Mouse (Mus musculus): ENCODE data around the gene Mfn1. TPM values are rescaled to one million over a fixed set of nuclear protein-coding genes. Genes with fewer than 3 reads are reported as not detected.
A peak's percentile ranks its signal among the peaks of the same experiment; 100 is the strongest.

Gene Mfn1
- polyA plus RNA-seq, 1 experiment from 2014 or later = 33.4 TPM

DNA sequence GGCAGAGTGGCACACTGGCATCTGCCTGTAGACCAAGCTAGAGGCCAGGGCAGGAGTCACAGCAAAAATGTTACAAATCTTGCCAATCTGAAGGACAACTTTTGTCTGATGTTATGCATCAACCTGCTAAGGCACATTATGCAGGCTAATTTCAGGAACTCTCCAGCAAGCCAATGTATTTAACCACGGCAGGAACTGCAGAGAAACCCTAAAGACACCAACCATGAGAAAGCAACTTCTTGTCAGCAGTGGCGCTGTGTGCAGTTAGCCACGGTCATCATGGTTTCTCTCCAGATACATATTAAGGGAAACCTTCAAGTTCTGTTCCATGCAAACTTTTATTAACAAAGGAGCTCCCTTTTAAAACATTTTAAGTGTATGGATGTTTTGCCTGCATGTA, 52.6 kb downstream of the Mfn1 start:
- H3K4me1 ChIP-seq = no peaks in the 10 kb centered on the region
- H3K27me3 ChIP-seq (replicated peaks) = no peaks in the 10 kb centered on the region
- H3K4me2 ChIP-seq = no peak overlapping the region
- no peaks in the 10 kb centered on the region for H3K9me3 ChIP-seq (replicated peaks)
- no peak overlapping the region for H3K9ac ChIP-seq
- no peak overlapping the region for H3K4me3 ChIP-seq
- peaks cover 71% of the 10 kb centered on the region for H3K36me3 ChIP-seq
- H3K27ac ChIP-seq = no peak overlapping the region
- 57% methylated on average over 3 of the region's 3 CpGs for WGBS (ENCODE audit: insufficient replicate concordance)
- no peak for ATAC-seq

DNA sequence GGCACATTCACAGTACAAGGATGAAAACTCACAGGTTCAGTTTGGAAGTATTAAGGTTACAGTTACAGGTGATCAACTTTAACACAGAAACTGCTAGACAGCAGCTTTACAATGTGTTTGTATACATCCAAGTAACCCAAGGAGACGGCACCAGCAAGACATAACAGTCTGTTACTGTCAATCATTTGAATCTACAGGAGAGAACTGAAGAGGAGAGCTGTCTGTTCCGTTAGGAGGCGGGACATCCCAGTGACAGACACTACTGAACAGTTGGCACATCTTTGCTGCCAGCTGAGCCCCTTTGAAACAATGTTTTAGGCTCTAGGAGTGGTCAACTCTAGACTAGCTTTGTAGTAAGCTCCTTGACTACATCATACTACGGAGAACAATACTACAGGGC, 54.2 kb downstream of the Mfn1 start:
- Histone ChIP-seq H3K27ac (no peak overlapping the region), H3K4me3 (no peak overlapping the region), H3K4me1 (no peaks in the 10 kb centered on the region), H3K9me3 (replicated peaks) (no peaks in the 10 kb centered on the region), H3K27me3 (replicated peaks) (no peaks in the 10 kb centered on the region), H3K36me3 (peaks cover 60% of the 10 kb centered on the region), H3K9ac (no peak overlapping the region), H3K4me2 (no peak overlapping the region)
- 81% methylated on average over 4 of the region's 4 CpGs for WGBS (ENCODE audit: insufficient replicate concordance)
- no peak for ATAC-seq

DNA sequence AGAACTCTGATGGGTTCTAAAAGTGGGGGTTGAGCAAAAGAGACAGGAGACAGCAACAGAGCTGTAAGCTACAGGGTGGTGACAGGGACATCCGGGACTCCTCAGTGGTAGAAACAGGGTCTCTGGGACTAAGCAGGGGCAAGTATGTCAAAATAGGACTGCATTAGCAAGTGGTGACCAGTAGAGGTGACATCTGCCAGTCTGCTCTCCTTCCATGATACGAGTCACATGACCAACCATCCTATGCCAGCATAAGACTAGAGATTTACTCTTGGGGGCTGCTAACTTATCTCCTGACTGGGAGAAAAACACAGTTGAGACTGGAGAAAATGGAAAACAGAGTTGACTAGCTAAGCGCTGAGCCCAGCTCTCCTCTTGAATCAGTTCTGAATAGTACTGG, 57.0 kb downstream of the Mfn1 start:
- WGBS (ENCODE audit: insufficient replicate concordance) = 79% methylated on average over 3 of the region's 3 CpGs
- Histone ChIP-seq H3K36me3 (peaks cover 49% of the 10 kb centered on the region), H3K27me3 (replicated peaks) (no peaks in the 10 kb centered on the region), H3K4me3 (no peak overlapping the region), H3K27ac (no peak overlapping the region), H3K9ac (no peak overlapping the region), H3K4me2 (no peak overlapping the region), H3K9me3 (replicated peaks) (no peaks in the 10 kb centered on the region), H3K4me1 (no peaks in the 10 kb centered on the region)
- no peak for ATAC-seq

DNA sequence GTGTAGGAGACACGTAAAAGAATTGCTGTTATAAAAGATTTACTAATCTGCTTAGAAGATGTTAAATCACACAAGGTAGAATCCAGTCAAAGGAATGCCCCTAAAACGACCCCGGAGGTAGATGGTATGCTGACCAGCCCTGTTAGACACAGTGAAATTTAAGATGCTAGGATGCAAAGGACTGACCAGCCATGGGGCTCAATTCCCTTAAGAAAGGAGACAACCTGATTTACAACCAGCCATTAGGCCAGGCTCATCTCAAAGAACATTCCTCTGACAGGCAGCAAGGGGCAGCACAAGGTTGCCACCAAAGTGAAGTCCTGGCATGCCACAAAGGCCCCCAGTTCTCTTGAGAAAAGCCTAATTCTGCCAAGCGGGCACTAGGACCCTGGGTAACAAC, 65.8 kb downstream of the Mfn1 start:
- no peak for ATAC-seq
- no peak overlapping the region for H3K4me3 ChIP-seq
- no peak overlapping the region for H3K4me2 ChIP-seq
- H3K36me3 ChIP-seq = 0 out of 2 replicates have a peak, but pooled peaks cover 5% of the 10 kb centered on the region
- H3K4me1 ChIP-seq = peaks cover 8% of the 10 kb centered on the region
- no peak overlapping the region for H3K27ac ChIP-seq
- H3K9ac ChIP-seq = no peak overlapping the region
- H3K27me3 ChIP-seq (replicated peaks) = no peaks in the 10 kb centered on the region
- no peaks in the 10 kb centered on the region for H3K9me3 ChIP-seq (replicated peaks)
- WGBS (ENCODE audit: insufficient replicate concordance) = 69% methylated on average over 4 of the region's 4 CpGs

DNA sequence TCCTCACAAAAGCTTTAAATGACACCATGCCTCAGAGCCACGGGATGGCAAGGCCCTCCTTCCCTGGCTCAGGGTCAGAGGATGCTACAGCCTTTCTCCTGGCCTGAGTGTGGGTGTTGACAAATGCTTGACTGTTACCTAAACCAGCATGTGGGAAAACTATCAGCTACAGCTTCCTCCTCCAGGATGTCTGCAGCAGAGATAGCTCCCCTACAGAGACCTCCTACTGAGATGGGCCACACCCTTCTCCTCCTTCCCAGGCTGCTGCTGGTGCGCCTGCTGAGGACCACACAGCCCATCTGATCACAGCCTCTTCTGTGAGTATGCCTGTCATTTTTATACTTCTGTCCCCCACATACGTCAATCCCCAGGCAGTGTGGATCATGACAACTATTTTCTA, 70.1 kb downstream of the Mfn1 start:
- Histone ChIP-seq H3K36me3 (0 out of 2 replicates have a peak, but pooled peaks cover 5% of the 10 kb centered on the region), H3K4me2 (no peak overlapping the region), H3K27me3 (replicated peaks) (no peaks in the 10 kb centered on the region), H3K9me3 (replicated peaks) (no peaks in the 10 kb centered on the region), H3K9ac (no peak overlapping the region), H3K4me1 (peaks cover 8% of the 10 kb centered on the region), H3K4me3 (no peak overlapping the region), H3K27ac (no peak overlapping the region)
- 23% methylated on average over 3 of the region's 3 CpGs for WGBS (ENCODE audit: insufficient replicate concordance)
- peak; percentile 58; the same call in 1 of the 2 replicates for ATAC-seq

DNA sequence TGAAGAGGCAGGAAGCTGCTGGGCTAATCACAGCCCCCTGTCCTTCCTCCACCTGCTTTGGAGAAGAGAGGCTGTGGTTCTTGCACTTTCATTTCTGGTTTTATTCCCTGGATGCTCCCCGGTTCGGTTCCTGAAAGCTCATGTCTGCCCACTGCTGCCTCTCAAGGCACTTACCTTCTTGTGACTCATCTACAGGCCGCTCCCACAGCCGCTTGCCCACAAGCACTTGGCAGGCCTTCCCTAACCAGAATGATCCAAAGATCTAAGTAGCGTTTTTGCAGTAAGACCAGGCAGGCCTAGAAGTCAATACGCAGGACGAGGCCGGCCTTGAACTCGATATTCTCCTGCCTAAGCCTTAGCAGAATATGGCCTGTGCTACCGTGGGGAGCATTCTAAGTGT, 71.8 kb downstream of the Mfn1 start:
- Histone ChIP-seq H3K4me3 (no peak overlapping the region), H3K27ac (no peak overlapping the region), H3K4me2 (no peak overlapping the region), H3K36me3 (0 out of 2 replicates have a peak, but pooled peaks cover 5% of the 10 kb centered on the region), H3K9ac (no peak overlapping the region), H3K9me3 (replicated peaks) (no peaks in the 10 kb centered on the region), H3K27me3 (replicated peaks) (no peaks in the 10 kb centered on the region), H3K4me1 (peaks cover 8% of the 10 kb centered on the region)
- WGBS (ENCODE audit: insufficient replicate concordance) = 76% methylated on average over 10 of the region's 10 CpGs
- no peak for ATAC-seq

DNA sequence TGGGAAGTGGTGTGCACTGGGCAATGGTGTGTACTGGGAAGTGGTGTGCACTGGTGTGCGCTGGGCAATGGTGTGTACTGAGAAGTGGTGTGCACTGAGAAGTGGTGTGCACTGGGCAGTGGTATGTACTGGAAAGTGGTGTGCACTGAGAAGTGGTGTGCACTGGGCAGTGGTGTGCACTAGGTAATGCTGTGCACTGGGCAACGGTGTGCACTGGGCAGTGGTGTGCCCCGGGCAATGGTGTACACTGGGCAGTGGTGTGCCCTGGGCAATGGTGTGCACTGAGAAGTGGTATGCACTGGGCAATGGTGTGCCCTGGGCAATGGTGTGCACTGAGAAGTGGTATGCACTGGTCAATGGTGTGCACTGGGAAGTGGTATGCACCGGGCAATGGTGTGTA, 80.0 kb downstream of the Mfn1 start:
- Histone ChIP-seq H3K4me1 (peaks cover 5% of the 10 kb centered on the region; the same call in 1 of the 2 replicates), H3K9me3 (replicated peaks) (0 out of 2 replicates have a peak, but pooled peaks cover 2% of the 10 kb centered on the region), H3K4me2 (no peak overlapping the region), H3K9ac (no peak overlapping the region), H3K4me3 (no peak overlapping the region), H3K27me3 (replicated peaks) (no peaks in the 10 kb centered on the region), H3K27ac (no peak overlapping the region), H3K36me3 (no peaks in the 10 kb centered on the region)
- peak; percentile 42; the same call in 1 of the 2 replicates for ATAC-seq
- 90% methylated on average over 4 of the region's 4 CpGs for WGBS (ENCODE audit: insufficient replicate concordance)

DNA sequence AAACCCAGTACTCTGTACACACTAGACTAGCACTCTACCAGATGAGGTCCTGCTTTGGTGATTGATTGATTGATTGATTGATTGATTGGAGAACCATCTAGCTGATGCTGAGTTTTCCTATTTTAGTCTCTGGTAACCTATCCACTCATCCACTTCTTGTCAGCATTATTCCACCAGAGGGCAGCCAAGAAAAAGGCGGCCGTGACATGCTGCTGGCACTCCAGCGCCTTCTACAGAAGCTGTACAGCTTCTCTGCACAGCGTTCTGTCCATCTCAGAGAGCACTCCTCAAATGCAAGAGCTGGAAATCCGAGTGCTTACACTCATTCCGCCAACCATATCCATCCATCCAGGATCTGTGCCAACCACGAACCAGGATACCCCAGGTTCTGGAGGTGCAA, 81.3 kb downstream of the Mfn1 start:
- ATAC-seq = no peak
- H3K4me2 ChIP-seq = no peak overlapping the region
- no peaks in the 10 kb centered on the region for H3K36me3 ChIP-seq
- no peak overlapping the region for H3K27ac ChIP-seq
- H3K9me3 ChIP-seq (replicated peaks) = 0 out of 2 replicates have a peak, but pooled peaks cover 2% of the 10 kb centered on the region
- peaks cover 5% of the 10 kb centered on the region for H3K4me1 ChIP-seq
- H3K9ac ChIP-seq = no peak overlapping the region
- 45% methylated on average over 7 of the region's 7 CpGs for WGBS (ENCODE audit: insufficient replicate concordance)
- no peaks in the 10 kb centered on the region for H3K27me3 ChIP-seq (replicated peaks)
- no peak overlapping the region for H3K4me3 ChIP-seq

DNA sequence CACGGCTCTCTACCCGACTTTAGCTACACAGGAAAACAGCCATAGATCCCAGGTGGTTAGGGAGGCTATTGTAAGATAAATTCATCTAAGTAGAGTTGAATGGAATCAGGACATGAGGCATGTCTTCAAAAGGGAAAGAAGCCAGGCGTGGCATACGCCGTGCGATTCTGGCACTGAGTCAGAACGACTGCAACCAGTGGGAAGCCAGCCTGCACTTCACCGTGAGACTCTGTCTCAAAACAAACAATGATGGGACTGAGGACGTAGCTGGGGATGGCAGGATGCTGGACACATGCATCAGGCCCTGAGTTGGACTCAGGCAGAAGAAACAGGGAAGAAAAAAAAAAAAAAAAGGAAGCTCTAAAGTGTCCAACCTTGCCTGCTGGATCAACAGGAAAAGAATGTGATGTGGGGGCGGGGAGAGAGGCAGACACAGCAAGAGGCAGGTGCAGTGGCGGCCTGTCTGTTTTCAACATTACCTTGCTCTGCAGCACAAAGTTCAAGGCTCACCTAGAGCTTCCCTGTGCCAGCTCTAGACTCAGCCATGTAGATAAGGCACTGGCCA, 82.4 kb downstream of the Mfn1 start:
- Histone ChIP-seq H3K9ac (no peak overlapping the region), H3K4me3 (no peak overlapping the region), H3K36me3 (no peaks in the 10 kb centered on the region), H3K27ac (no peak overlapping the region), H3K4me2 (no peak overlapping the region), H3K4me1 (peaks cover 17% of the 10 kb centered on the region), H3K27me3 (replicated peaks) (peaks cover 5% of the 10 kb centered on the region), H3K9me3 (replicated peaks) (0 out of 2 replicates have a peak, but pooled peaks cover 2% of the 10 kb centered on the region)
- no peak for ATAC-seq
- WGBS (ENCODE audit: insufficient replicate concordance) = 64% methylated on average over 11 of the region's 11 CpGs

DNA sequence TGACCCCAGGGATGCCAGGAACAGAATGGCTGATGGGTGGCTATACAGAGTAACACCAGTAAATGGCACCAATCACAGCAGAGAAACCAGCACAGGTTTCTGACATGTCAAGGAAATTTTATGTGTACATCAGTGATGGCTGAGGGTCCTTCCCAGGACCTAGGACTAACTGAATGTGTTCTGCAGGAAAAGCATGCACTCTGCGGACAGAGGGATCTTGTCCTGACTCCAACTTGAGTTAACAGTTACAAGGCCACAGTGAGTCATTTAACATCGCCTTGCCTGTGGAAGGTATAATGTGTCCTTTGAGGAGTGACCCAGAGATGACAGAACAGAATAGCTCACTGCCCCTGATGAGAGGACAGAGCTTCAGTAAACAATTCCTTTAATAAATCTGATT, 85.5 kb downstream of the Mfn1 start:
- Histone ChIP-seq H3K36me3 (no peaks in the 10 kb centered on the region), H3K27me3 (replicated peaks) (peaks cover 19% of the 10 kb centered on the region), H3K27ac (no peak overlapping the region), H3K4me2 (no peak overlapping the region), H3K4me3 (no peak overlapping the region), H3K4me1 (peaks cover 22% of the 10 kb centered on the region), H3K9ac (no peak overlapping the region), H3K9me3 (replicated peaks) (0 out of 2 replicates have a peak, but pooled peaks cover 2% of the 10 kb centered on the region)
- WGBS (ENCODE audit: insufficient replicate concordance) = 78% methylated on average over 2 of the region's 2 CpGs
- no peak for ATAC-seq

DNA sequence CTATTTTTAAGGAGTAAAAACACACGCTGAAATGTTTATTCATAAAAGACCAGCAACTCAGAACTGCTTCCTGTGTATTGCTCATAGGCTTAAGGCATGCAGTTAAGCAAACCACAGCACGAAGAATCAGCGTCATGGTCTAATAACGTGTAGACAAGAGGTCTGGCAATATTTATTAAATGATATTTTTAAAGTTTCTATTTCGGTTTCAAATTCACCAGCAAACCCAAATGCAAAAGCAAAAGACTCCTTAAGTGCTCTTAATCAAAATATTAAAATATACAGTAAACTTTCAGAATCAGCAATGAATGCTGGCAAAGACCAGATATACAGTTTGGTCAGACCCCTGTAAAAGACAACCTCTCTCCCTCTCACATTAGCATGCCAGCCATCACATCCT, 86.1 kb downstream of the Mfn1 start:
- Histone ChIP-seq H3K4me1 (peaks cover 22% of the 10 kb centered on the region), H3K36me3 (no peaks in the 10 kb centered on the region), H3K4me2 (peak overlapping the region; percentile 93), H3K4me3 (peak overlapping the region; percentile 72), H3K9ac (peak overlapping the region; percentile 73; the same call in 1 of the 2 replicates), H3K27ac (no peak overlapping the region), H3K9me3 (replicated peaks) (0 out of 2 replicates have a peak, but pooled peaks cover 2% of the 10 kb centered on the region), H3K27me3 (replicated peaks) (peaks cover 19% of the 10 kb centered on the region)
- WGBS (ENCODE audit: insufficient replicate concordance) = 55% methylated on average over 5 of the region's 5 CpGs
- ATAC-seq = no peak

DNA sequence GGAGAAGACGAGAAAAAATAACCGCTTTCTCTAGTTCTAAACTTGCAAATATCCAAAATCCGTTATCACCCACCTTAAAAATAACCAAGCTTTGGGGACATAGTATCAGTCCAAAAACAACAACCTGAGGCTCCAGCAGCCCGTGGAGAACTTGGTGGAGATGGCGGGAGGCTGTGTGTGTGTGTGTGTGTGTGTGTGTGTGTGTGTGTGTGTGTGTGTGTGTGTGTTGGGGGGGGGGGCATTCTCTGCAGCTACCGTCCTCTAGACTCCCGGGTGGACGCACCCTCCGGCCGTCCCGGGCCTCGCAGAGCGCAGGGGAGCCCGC, 86.7 kb downstream of the Mfn1 start:
- H3K9ac ChIP-seq = peak overlapping the region; percentile 73
- no peaks in the 10 kb centered on the region for H3K36me3 ChIP-seq
- 10% methylated on average over 8 of the region's 14 CpGs for WGBS (ENCODE audit: insufficient replicate concordance)
- 0 out of 2 replicates have a peak, but pooled peaks cover 2% of the 10 kb centered on the region for H3K9me3 ChIP-seq (replicated peaks)
- peak overlapping the region; percentile 72 for H3K4me3 ChIP-seq
- H3K4me1 ChIP-seq = peaks cover 22% of the 10 kb centered on the region
- H3K27me3 ChIP-seq (replicated peaks) = peaks cover 19% of the 10 kb centered on the region
- peak overlapping the region; percentile 45; the same call in 1 of the 2 replicates for H3K27ac ChIP-seq
- no peak for ATAC-seq
- peak overlapping the region; percentile 93 for H3K4me2 ChIP-seq

All from liver, embryonic 12.5 days (tissue).